Mouse (Mus musculus) G1E (cell line): ENCODE results near the gene Rnaseh2c. TPM values are rescaled to one million over a fixed set of nuclear protein-coding genes. Genes with fewer than 3 reads are reported as not detected.

ENCODE experiments used
- ATAC-seq: 2 replicates; pipeline ENCODE4 v1.8.0; 2016; ENCODE audit warnings: mild to moderate bottlenecking; ENCODE audit not compliant: insufficient number of reproducible peaks, poor library complexity, low FRiP score, severe bottlenecking; ENCODE audit errors: extremely low read depth
- DNase-seq: peaks from one replicate; pipeline ENCODE4 v3.0.0; 2012; ENCODE audit warnings: low spot score
- H3K27me3 ChIP-seq: 2 replicates; pipeline ENCODE4 v1.6.1; 2012; ENCODE audit warnings: mild to moderate bottlenecking, low read length, inconsistent platforms; ENCODE audit not compliant: insufficient read depth
- H3K36me3 ChIP-seq: replicated peaks from 2 replicates; pipeline ENCODE3; 2012; ENCODE audit warnings: mild to moderate bottlenecking, inconsistent platforms
- H3K4me1 ChIP-seq: 2 replicates; pipeline ENCODE4 v1.6.1; 2012; ENCODE audit warnings: low read depth, low read length, inconsistent platforms, mixed read lengths; ENCODE audit not compliant: insufficient read depth
- H3K4me3 ChIP-seq: 2 replicates; pipeline ENCODE4 v1.5.1; 2012; ENCODE audit warnings: low read depth, mild to moderate bottlenecking, inconsistent platforms, low read length, moderate library complexity, mixed read lengths
- H3K9me3 ChIP-seq: replicated peaks from 2 replicates; pipeline ENCODE4 v1.6.1; 2012; ENCODE audit warnings: inconsistent platforms
- CTCF ChIP-seq: IDR thresholded peaks from 2 replicates; pipeline ENCODE4 v1.5.1; 2012; ENCODE audit warnings: low read depth, low read length, inconsistent platforms, mixed read lengths
- GATA1 ChIP-seq: IDR thresholded peaks from 2 replicates; pipeline ENCODE4 v1.6.1; 2012; ENCODE audit warnings: borderline replicate concordance, low read length, inconsistent platforms, mixed read lengths
- GATA2 ChIP-seq: IDR thresholded peaks from 2 replicates; pipeline ENCODE4 v1.6.1; 2012; ENCODE audit warnings: low read depth, low read length, inconsistent platforms, borderline replicate concordance
- POLR2AphosphoS5 ChIP-seq: IDR thresholded peaks from 2 replicates; pipeline ENCODE4 v1.6.1; 2012; ENCODE audit warnings: low read depth, low read length, inconsistent platforms; ENCODE audit not compliant: insufficient replicate concordance
- TAL1 ChIP-seq: conservative IDR thresholded peaks from 2 replicates; pipeline ENCODE4 v1.6.1; 2012; ENCODE audit warnings: low read depth, low read length, inconsistent platforms, mixed read lengths
- polyA plus RNA-seq: library from polyadenylated mRNA; stranded (reverse); fragments of >175 nt; gene quantifications from 2 replicates; pipeline ENCODE4 v1.2.3, GENCODE M21; 2012
- total RNA-seq, 2 experiments: library from RNA; stranded (forward) in 1 of 2; stranded (reverse) in 1 of 2; fragments of 200-1000 nt in 1 of 2; fragments of >200 nt in 1 of 2; fragmentation: Nextera tagmentation in 1 of 2; gene quantifications; 2 replicates each; pipeline ENCODE4 v1.2.3; 2014 to 2017

The Rnaseh2c gene
- total and polyA plus RNA-seq, 3 experiments: 19.7 to 315 (median 75.5) TPM

DNA sequence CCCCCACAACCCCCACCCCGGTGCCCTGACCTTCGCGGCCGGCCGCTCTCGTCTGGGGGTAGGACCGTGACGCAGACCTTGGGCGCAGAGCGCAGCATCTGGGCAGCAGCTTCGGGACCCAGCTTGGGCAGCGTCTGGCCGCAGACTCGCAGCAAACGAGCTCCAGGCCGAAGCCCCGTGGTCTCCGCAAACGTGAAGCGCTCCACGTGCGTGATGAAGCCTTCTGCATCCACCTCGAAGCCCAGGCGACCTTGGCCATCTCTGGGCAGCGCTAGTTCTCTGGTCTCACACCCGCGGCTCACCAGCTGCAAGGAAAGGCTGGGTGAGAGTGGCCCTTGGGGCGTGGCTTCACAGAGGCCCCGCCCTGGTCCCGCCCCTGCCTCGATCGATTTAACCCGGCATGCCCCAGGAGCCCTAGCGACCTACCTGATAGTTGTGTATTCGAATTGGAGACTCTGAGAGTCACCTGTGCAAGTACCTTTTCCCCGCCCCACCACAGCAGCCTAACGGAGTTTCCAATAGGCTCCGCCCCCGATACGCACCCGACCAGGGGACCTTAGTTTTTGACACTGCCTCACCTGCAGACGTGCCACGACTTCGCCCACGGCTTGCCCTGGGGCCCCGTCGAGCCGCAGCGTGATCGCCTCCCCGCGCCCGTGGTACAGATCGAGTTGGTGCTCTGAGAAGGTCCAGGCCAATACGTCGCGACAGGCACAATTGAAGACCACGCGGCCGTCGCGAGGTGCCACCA, 52.5 kb downstream of the Rnaseh2c start:
- peaks cover 94% of the 10 kb centered on the region for H3K36me3 ChIP-seq
- H3K4me1 ChIP-seq: peaks cover 9% of the 10 kb centered on the region
- TF ChIP-seq TAL1: no peak
- no peak for TF ChIP-seq CTCF
- no peak for TF ChIP-seq POLR2AphosphoS5
- no peak overlapping the region; the same call in 1 of the 2 replicates for H3K4me3 ChIP-seq
- ATAC-seq (no peak), DNase-seq (no peak)
- H3K27me3 ChIP-seq: no peaks in the 10 kb centered on the region
- H3K9me3 ChIP-seq: peaks cover 12% of the 10 kb centered on the region

GRCm38 (mm10) chr19:5654720-5655298, 53.1 kb downstream of the Rnaseh2c start:
- ATAC-seq (no peak), DNase-seq (no peak)
- H3K9me3 ChIP-seq: peaks cover 12% of the 10 kb centered on the region
- H3K36me3 ChIP-seq: peaks cover 94% of the 10 kb centered on the region
- H3K4me1 ChIP-seq: peaks cover 9% of the 10 kb centered on the region
- H3K27me3 ChIP-seq: no peaks in the 10 kb centered on the region
- no peak for TF ChIP-seq GATA2
- TF ChIP-seq CTCF: no peak
- TF ChIP-seq POLR2AphosphoS5: no peak
- no peak for TF ChIP-seq GATA1
- TF ChIP-seq TAL1: no peak
- no peak overlapping the region for H3K4me3 ChIP-seq

Other genes with a start within 250 kb of the Rnaseh2c start
Only the 20 nearest of the 27 such genes appear.
- 0.90 and 3.0 TPM in 2 replicates for gene Fosl1, start 154.3 kb upstream of the Rnaseh2c start, total RNA-seq (2014; fragmentation: Nextera tagmentation)
- gene Fosl1, start 154.3 kb upstream of the Rnaseh2c start, total RNA-seq (2017): 1.9 and 2.3 TPM in 2 replicates
- 3.4 and 3.6 TPM in 2 replicates for gene Fosl1, start 154.3 kb upstream of the Rnaseh2c start, polyA plus RNA-seq
- 1.9 and 3.3 TPM in 2 replicates for gene Ccdc85b, start 144.0 kb upstream of the Rnaseh2c start, total RNA-seq (2014; fragmentation: Nextera tagmentation)
- 3.0 and 4.1 TPM in 2 replicates for gene Ccdc85b, start 144.0 kb upstream of the Rnaseh2c start, total RNA-seq (2017)
- 13.1 and 16.9 TPM in 2 replicates for gene Ccdc85b, start 144.0 kb upstream of the Rnaseh2c start, polyA plus RNA-seq
- 50.8 and 53.9 TPM in 2 replicates for gene Fibp, start 141.3 kb upstream of the Rnaseh2c start, total RNA-seq (2014; fragmentation: Nextera tagmentation)
- gene Fibp, start 141.3 kb upstream of the Rnaseh2c start, total RNA-seq (2017): 71.8 and 104 TPM in 2 replicates
- 42.8 and 162 TPM in 2 replicates for gene Fibp, start 141.3 kb upstream of the Rnaseh2c start, polyA plus RNA-seq
- not detected in 2 replicates for gene Ctsw, start 133.4 kb upstream of the Rnaseh2c start, total RNA-seq (2014; fragmentation: Nextera tagmentation)
- not detected in 2 replicates for gene Ctsw, start 133.4 kb upstream of the Rnaseh2c start, total RNA-seq (2017)
- not detected in 2 replicates for gene Ctsw, start 133.4 kb upstream of the Rnaseh2c start, polyA plus RNA-seq
- gene Efemp2, start 127.9 kb upstream of the Rnaseh2c start, total RNA-seq (2014; fragmentation: Nextera tagmentation): 4.1 and 6.7 TPM in 2 replicates
- 4.6 and 6.6 TPM in 2 replicates for gene Efemp2, start 127.9 kb upstream of the Rnaseh2c start, total RNA-seq (2017)
- gene Efemp2, start 127.9 kb upstream of the Rnaseh2c start, polyA plus RNA-seq: 3.0 and 3.1 TPM in 2 replicates
- 16.8 and 38.0 TPM in 2 replicates for gene Mus81, start 113.5 kb upstream of the Rnaseh2c start, total RNA-seq (2014; fragmentation: Nextera tagmentation)
- gene Mus81, start 113.5 kb upstream of the Rnaseh2c start, total RNA-seq (2017): 16.0 and 22.9 TPM in 2 replicates
- 17.1 and 19.5 TPM in 2 replicates for gene Mus81, start 113.5 kb upstream of the Rnaseh2c start, polyA plus RNA-seq
- 1,228 and 1,288 TPM in 2 replicates for gene Cfl1, start 111.4 kb upstream of the Rnaseh2c start, total RNA-seq (2014; fragmentation: Nextera tagmentation)
- 1,086 and 1,192 TPM in 2 replicates for gene Cfl1, start 111.4 kb upstream of the Rnaseh2c start, total RNA-seq (2017)
- gene Cfl1, start 111.4 kb upstream of the Rnaseh2c start, polyA plus RNA-seq: 853 and 1,308 TPM in 2 replicates
- 0.73 and 4.0 TPM in 2 replicates for gene 1700020D05Rik, start 98.1 kb upstream of the Rnaseh2c start, total RNA-seq (2014; fragmentation: Nextera tagmentation)
- gene 1700020D05Rik, start 98.1 kb upstream of the Rnaseh2c start, total RNA-seq (2017): 2.1 and 2.7 TPM in 2 replicates
- 0.12 and 0.36 TPM in 2 replicates for gene 1700020D05Rik, start 98.1 kb upstream of the Rnaseh2c start, polyA plus RNA-seq
- 9.8 and 12.6 TPM in 2 replicates for gene Snx32, start 91.3 kb upstream of the Rnaseh2c start, total RNA-seq (2014; fragmentation: Nextera tagmentation)
- 12.0 and 13.3 TPM in 2 replicates for gene Snx32, start 91.3 kb upstream of the Rnaseh2c start, total RNA-seq (2017)
- 1.6 and 2.0 TPM in 2 replicates for gene Snx32, start 91.3 kb upstream of the Rnaseh2c start, polyA plus RNA-seq
- not detected in 2 replicates for gene Ovol1, start 41.2 kb upstream of the Rnaseh2c start, total RNA-seq (2014; fragmentation: Nextera tagmentation)
- gene Ovol1, start 41.2 kb upstream of the Rnaseh2c start, total RNA-seq (2017): 0.05 and 0.06 TPM in 2 replicates
- not detected in 2 replicates for gene Ovol1, start 41.2 kb upstream of the Rnaseh2c start, polyA plus RNA-seq
- 8.5 and 11.0 TPM in 2 replicates for gene Ap5b1, start 33.8 kb upstream of the Rnaseh2c start, total RNA-seq (2014; fragmentation: Nextera tagmentation)
- gene Ap5b1, start 33.8 kb upstream of the Rnaseh2c start, total RNA-seq (2017): 5.5 and 6.5 TPM in 2 replicates
- gene Ap5b1, start 33.8 kb upstream of the Rnaseh2c start, polyA plus RNA-seq: 15.5 and 16.4 TPM in 2 replicates
- gene Kat5, start 8.4 kb downstream of the Rnaseh2c start, total RNA-seq (2014; fragmentation: Nextera tagmentation): 40.1 and 43.0 TPM in 2 replicates
- 100 and 106 TPM in 2 replicates for gene Kat5, start 8.4 kb downstream of the Rnaseh2c start, total RNA-seq (2017)
- gene Kat5, start 8.4 kb downstream of the Rnaseh2c start, polyA plus RNA-seq: 81.9 and 86.0 TPM in 2 replicates
- 43.2 and 60.7 TPM in 2 replicates for gene Rela, start 35.6 kb downstream of the Rnaseh2c start, total RNA-seq (2014; fragmentation: Nextera tagmentation)
- 33.0 and 37.9 TPM in 2 replicates for gene Rela, start 35.6 kb downstream of the Rnaseh2c start, total RNA-seq (2017)
- gene Rela, start 35.6 kb downstream of the Rnaseh2c start, polyA plus RNA-seq: 77.0 and 108 TPM in 2 replicates
- 14.9 and 33.7 TPM in 2 replicates for gene Sipa1, start 61.8 kb downstream of the Rnaseh2c start, total RNA-seq (2014; fragmentation: Nextera tagmentation)
- 10.3 and 13.5 TPM in 2 replicates for gene Sipa1, start 61.8 kb downstream of the Rnaseh2c start, total RNA-seq (2017)
- 88.4 and 107 TPM in 2 replicates for gene Sipa1, start 61.8 kb downstream of the Rnaseh2c start, polyA plus RNA-seq
- gene Map3k11, start 86.9 kb downstream of the Rnaseh2c start, total RNA-seq (2014; fragmentation: Nextera tagmentation): 18.3 and 23.3 TPM in 2 replicates
- gene Map3k11, start 86.9 kb downstream of the Rnaseh2c start, total RNA-seq (2017): 22.2 and 22.8 TPM in 2 replicates
- 145 and 163 TPM in 2 replicates for gene Map3k11, start 86.9 kb downstream of the Rnaseh2c start, polyA plus RNA-seq
- 50.7 and 51.0 TPM in 2 replicates for gene Pcnx3, start 87.0 kb downstream of the Rnaseh2c start, total RNA-seq (2014; fragmentation: Nextera tagmentation)
- 13.6 and 16.1 TPM in 2 replicates for gene Pcnx3, start 87.0 kb downstream of the Rnaseh2c start, total RNA-seq (2017)
- gene Pcnx3, start 87.0 kb downstream of the Rnaseh2c start, polyA plus RNA-seq: 178 and 200 TPM in 2 replicates
- gene Kcnk7, start 102.5 kb downstream of the Rnaseh2c start, total RNA-seq (2014; fragmentation: Nextera tagmentation): not detected in 2 replicates
- not detected in 2 replicates for gene Kcnk7, start 102.5 kb downstream of the Rnaseh2c start, total RNA-seq (2017)
- gene Kcnk7, start 102.5 kb downstream of the Rnaseh2c start, polyA plus RNA-seq: 0.07 and 0.10 TPM in 2 replicates
- 20.8 and 34.1 TPM in 2 replicates for gene Ehbp1l1, start 124.4 kb downstream of the Rnaseh2c start, total RNA-seq (2014; fragmentation: Nextera tagmentation)
- 45.5 and 45.7 TPM in 2 replicates for gene Ehbp1l1, start 124.4 kb downstream of the Rnaseh2c start, total RNA-seq (2017)
- 85.9 and 88.3 TPM in 2 replicates for gene Ehbp1l1, start 124.4 kb downstream of the Rnaseh2c start, polyA plus RNA-seq
- 20.0 and 23.4 TPM in 2 replicates for gene Fam89b, start 127.8 kb downstream of the Rnaseh2c start, total RNA-seq (2014; fragmentation: Nextera tagmentation)
- 21.9 and 27.8 TPM in 2 replicates for gene Fam89b, start 127.8 kb downstream of the Rnaseh2c start, total RNA-seq (2017)
- gene Fam89b, start 127.8 kb downstream of the Rnaseh2c start, polyA plus RNA-seq: 56.7 and 58.5 TPM in 2 replicates
- gene Ltbp3, start 139.0 kb downstream of the Rnaseh2c start, total RNA-seq (2014; fragmentation: Nextera tagmentation): not detected in 2 replicates
- 0.17 and 0.22 TPM in 2 replicates for gene Ltbp3, start 139.0 kb downstream of the Rnaseh2c start, total RNA-seq (2017)
- 0.13 TPM in 1 of 2 replicates, not detected in the other for gene Ltbp3, start 139.0 kb downstream of the Rnaseh2c start, polyA plus RNA-seq